9 mouse cellular contexts compared by ENCODE assay signal in the genomic region with DNA sequence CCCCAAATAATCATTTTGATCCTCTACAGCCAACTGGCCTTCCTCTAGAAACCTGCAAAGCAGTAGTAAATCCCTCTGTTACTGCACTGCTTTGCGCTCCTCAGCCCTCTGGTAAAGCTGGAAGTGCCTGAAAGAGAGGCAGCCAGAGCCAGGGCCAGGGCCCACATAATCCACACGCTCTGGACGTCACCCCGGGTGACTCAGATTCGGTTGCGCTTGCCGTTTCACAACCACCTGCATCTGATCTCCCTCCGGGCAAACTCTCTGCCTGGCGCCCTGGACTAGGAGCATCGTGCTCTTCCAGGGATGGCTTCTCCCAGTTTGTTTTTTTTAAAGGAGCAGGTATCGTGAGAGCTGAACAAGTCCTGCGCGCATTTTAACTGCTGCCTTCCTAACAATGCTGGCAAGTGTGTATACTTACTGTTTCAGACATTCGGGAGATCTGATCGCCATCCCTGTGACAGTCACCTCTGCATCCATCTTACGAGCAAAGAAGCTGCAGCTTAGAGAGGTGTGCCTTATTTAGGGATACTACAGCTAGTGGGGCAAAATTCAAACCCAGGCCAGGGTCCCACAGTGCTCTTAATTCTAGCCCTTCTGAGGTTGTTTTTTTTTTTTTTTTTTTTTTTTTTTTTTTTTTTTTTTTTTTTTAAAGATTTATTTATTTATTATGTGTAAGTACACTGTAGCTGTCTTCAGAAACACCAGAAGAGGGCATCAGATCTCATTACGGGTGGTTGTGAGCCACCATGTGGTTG.
DNase-seq lines count a peak whose midpoint lies in the region; ATAC-seq and TF ChIP-seq lines count a peak whose summit lies in the region.
"Had no signal": no experiment of that assay in that cellular context is flagged by ENCODE, and none has a peak within 500 bp of the region (broad histone marks: within the 10 kb centered on the region; RNA-seq: fewer than 3 reads in every experiment).

No protein-coding gene starts in this region.

- DNase-seq in liver, adult 2 months (ENCODE audit: extremely low read depth, low read depth, low spot score), result peak; percentile 90
- DNase-seq in liver, result no peak
- peak; percentile 57 to 66 for DNase-seq in adrenal gland, adult 18-20 months (ENCODE audit: low spot score in 2 of 2)
- peak; percentile 73 to 77 for DNase-seq in gastrocnemius, postnatal 36 days
- no peak for DNase-seq in frontal cortex, postnatal 25 days (ENCODE audit: low spot score in 2 of 2)
- DNase-seq in left cerebral cortex, adult 2 months (ENCODE audit: extremely low spot score in 1 of 2, low spot score in 2 of 2), result no peak
- DNase-seq in B cell, adult 2 months, result no peak

- peak overlapping the region; percentile 34 for H3K9ac ChIP-seq in liver, adult 2 months (ENCODE audit: low read depth, low read length)
- H3K9ac ChIP-seq: forebrain, embryonic 13.5 days had no signal

- H3K79me2 ChIP-seq in liver, adult 2 months (ENCODE audit: control insufficient read depth, insufficient read depth, low read length), result peaks cover 60% of the 10 kb centered on the region; the same call in 1 of the 2 replicates

- peaks cover 34% of the 10 kb centered on the region for H3K4me1 ChIP-seq in liver, adult 2 months (ENCODE audit: control insufficient read depth, insufficient read depth, low read length)
- H3K4me1 ChIP-seq: forebrain, embryonic 13.5 days had no signal

- no peaks in the 10 kb centered on the region for H3K36me3 ChIP-seq in liver, adult 2 months (ENCODE audit: control insufficient read depth, insufficient read depth, low read length)

- no peak overlapping the region for H3K4me3 ChIP-seq in liver, adult 2 months (ENCODE audit: insufficient read depth, low read depth, low read length)
- no peak overlapping the region for H3K4me3 ChIP-seq in left cerebral cortex, adult 2 months
- H3K4me3 ChIP-seq: forebrain, embryonic 13.5 days had no signal

- peak overlapping the region; percentile 85 for H3K27ac ChIP-seq in liver, adult 2 months (replicated peaks; ENCODE audit: insufficient read depth, low read depth, low read length)
- no peak overlapping the region for H3K27ac ChIP-seq in left cerebral cortex, adult 2 months
- H3K27ac ChIP-seq: forebrain, embryonic 13.5 days had no signal

- no peak for TF ChIP-seq CTCF in liver, adult 2 months (IDR thresholded peaks at IDR 0.05; ENCODE audit: low read depth, low read length)
- no peak for TF ChIP-seq CTCF in left cerebral cortex, adult 2 months (IDR thresholded peaks at IDR 0.05)

- peak; percentile 44; the same call in 1 of the 2 replicates for ATAC-seq in neutrophil, adult 5-6 weeks (ENCODE audit: extremely low read depth, insufficient number of reproducible peaks, low FRiP score, poor library complexity, severe bottlenecking)
- ATAC-seq: forebrain, embryonic 13.5 days had no signal

- no peaks in the 10 kb centered on the region for H3K27me3 ChIP-seq in liver, adult 2 months (ENCODE audit: control insufficient read depth, insufficient read depth, low read length)
- H3K27me3 ChIP-seq: forebrain, embryonic 13.5 days had no signal

- 28% methylated on average over 17 of the region's 17 CpGs for WGBS in liver, adult 2 months

- no peak for TF ChIP-seq POLR2A in liver, adult 2 months (IDR thresholded peaks at IDR 0.05; ENCODE audit: extremely low read depth, insufficient read depth, low read length)

- intact Hi-C loops in gastrocnemius, postnatal 36 days (cut with DNase I), result no loop called here
- intact Hi-C loops in left cerebral cortex, adult 2 months (cut with DNase I), result no loop called here

Comparison
In these comparisons a context has a peak if more than half of its experiments do, and no peak if none do; other contexts are left out.
1. DNase-seq: peak in liver, adult 2 months (single experiment), adrenal gland, adult 18-20 months (2 of 2) and gastrocnemius, postnatal 36 days (2 of 2); none in liver (single experiment), frontal cortex, postnatal 25 days (0 of 2), left cerebral cortex, adult 2 months (0 of 2) and B cell, adult 2 months (0 of 2).